Mouse (Mus musculus): ENCODE measurements at regions not wholly inside any gene's neighbourhood (a gene's known extent, or its start where the extent isn't known, plus 50 kb on each side); places are given as distances from the start of the nearest gene placed in this dataset.
A peak's percentile ranks its signal among the peaks of the same experiment; 100 is the strongest.

DNA sequence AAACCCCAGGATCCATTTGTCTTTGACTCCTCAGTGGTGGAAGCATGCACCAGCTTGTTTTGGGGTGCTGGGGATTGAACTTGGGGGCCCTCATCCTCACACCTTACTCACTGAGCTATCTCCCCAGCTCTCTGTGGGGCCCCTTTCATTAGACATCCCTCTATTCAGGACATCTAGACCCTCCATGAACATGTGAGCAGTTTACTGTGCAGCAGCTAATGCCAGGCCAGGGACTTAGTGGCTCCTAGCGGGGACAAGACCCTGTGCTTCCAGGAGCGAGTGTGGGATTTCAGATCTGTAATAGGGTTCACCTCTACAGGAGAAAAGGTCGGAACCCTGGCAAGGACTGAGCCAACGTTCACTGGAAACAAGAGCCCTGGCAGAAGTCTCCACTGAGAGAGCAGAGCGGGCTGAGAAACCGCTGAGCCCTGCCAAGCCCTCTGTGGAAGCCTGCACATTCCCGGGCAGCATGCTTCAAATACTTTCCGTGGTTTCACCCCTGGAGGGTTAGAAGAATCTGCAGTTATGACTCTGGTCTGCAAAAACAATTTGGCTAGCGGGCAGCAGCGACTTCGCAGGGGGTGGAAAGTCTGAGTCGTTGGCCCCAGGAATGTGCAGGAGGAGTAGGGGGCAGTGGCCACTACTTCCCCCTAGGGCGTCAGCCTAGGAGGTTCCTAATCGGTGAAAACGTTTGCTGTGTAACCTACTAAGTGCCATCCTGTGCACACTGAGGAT lies 125.6 kb downstream of the Smad6 start:
- DNase-seq (ENCODE audit: low read depth, low spot score), result peak; percentile 80

DNA sequence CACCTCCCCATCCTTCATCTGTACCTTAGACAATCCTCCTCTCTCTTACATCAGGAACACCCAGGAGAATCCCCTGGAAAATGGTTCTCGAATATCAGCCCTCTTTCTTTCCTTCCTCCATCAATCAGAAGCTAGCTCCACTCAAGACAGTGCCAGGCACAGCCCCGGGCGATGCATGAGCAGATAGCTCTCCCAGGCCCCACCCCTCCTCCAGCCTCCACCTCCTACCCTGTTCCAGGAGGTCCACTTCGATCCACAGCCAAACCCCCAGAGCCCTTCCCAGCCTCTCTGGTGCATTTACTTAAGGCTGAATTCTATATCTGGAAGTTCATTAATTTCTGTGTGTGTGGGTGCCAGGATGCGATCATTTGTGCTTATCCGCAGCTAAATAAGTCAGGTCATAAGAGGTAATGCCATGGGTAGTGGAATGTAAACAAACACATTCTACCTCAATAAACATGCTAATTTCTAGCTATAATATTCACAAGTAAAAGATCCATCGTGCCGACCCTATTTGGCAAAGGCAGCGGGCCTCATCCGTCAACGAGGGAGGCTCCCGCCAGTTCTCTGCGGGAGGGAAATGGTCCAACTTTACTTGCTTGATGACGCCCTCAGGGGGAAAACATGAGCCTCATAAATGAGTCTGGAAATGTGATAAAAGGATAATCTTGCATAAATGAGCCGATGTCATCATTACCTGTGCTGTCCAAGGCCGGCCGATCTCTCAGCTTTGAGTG lies 129.5 kb downstream of the Smad6 start:
- DNase-seq (ENCODE audit: low read depth, low spot score), result no peak

DNA sequence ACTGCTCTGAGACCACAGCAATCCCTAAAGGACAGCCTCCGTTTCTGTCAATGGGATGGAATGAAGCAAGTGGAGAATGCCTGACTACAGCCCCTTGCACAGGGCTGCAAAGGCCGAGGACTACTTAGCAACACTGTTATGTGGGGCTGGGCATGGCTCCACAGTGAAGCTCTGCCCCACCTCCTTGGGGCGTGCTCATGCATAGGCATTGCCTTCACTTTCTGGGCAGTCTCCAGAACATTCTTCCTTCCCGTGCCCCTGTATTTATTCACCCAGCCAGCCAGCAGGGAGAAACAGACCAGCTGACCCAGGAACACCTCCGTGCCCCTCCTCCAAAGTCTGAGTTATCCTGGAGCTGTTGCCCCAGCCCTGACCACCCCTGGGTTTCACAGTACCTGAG lies 131.1 kb downstream of the Smad6 start:
- no peak for DNase-seq (ENCODE audit: low read depth, low spot score)

DNA sequence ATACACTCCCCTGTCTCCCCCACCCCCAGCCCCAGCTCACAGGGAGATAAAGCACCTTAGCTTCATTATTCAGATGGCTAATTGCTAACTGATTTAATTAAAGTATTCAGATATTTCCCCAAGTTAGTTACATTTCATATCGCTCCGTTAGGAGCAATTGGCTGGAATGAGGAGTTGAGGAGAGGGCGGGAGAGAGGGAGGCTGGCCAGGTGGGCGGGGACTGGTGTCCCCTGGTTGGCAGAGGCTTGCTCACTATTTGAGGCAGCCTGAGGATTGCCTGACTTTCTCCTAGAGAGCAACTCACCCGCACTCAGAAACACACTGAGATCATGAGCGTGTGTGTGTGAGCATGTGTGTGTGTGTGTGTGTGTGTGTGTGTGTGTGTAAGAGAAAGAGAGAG lies 131.8 kb upstream of the Smad3 start:
- DNase-seq (ENCODE audit: low read depth, low spot score), result no peak

DNA sequence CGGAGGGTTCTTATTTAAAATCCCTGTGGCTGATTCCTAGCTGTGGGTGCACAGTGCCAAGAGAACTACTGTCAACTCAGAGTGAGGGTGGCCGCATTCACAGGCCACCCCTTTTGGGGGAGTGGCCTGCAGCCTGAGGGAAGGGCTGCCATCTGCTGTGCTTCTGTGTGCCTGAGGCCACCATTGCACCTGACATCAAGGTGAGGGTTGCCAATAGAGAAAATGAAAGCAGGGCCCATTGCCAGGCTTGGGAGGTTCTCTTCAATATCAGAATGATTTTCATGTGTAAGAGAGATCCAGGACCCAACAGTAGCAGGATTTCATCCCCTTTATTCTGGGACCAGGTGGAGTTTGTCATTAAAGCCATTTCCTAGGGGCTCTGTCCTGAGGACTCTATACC lies 127.2 kb upstream of the Smad3 start:
- no peak for DNase-seq (ENCODE audit: low read depth, low spot score)

DNA sequence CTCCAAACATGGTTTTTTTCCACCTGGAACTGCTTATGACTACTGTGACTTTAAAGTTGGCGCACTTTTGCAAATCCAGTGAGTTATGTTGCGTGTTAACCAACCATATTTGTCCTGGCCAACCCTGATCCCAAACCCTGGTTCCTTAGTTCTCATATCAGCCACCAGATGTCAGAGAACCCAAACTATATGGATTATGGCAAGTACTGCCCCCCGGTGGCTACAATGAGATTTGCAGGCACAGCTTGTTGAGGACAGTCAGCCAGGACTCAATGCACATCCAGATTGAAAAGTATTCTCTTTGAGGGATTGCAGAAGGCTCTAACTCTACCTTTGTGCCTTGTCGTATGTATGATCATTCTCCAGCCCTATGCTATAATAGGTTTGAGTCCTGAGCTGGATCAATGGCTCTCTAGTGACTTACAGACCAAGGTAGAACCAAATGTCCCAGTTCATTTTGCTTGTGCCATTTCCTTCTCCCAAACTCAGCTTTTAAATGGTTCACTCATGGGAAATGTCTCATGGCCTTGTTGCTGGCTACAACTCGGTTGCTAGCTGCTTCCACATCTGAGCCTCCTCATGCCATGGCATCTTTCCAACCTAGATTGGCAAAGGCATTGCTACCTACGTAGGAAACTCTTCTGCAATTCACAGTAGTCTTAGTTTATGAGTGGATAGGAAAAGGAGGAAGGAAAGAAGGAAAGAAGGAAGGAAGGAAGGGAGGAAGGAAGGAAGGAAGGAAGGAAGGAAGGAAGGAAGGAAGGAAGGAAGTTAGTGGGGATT lies 126.1 kb upstream of the Smad3 start:
- no peak for DNase-seq (ENCODE audit: low read depth, low spot score)

DNA sequence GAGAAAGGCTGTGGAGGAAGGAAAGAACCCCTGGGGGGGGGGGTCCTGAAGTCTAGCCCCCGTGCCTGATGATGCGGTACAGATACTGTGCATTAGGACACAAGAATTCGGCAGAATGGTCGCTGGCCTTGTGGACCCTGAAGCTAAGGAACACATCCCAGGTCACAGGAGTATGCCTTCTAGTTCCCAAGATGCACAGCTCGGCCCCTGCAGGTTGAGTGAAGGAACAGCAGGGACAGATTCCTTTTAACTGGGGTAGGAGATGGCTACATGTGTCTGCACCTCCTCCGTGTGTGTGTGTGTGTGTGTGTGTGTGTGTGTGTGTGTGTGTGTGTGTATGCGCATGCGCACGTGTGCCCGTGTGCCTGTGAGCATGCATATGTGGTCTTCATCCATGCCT lies 123.9 kb upstream of the Smad3 start:
- no peak for DNase-seq (ENCODE audit: low read depth, low spot score)

DNA sequence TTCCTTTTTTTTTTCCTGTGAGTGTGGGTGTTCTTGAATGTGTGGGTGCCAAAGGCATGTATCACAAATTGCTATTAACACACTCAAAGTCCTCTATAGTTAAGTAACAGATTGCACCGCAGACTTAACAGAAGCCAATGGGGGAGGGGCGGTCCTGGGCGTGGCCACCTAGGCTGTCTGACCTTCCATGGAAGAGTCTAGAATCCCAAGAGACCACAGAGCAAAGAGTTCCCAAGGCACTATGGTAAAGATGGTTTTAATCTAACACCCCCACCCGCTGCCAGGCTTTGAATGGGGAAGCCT lies 123.4 kb upstream of the Smad3 start:
- no peak for DNase-seq (ENCODE audit: low read depth, low spot score)

DNA sequence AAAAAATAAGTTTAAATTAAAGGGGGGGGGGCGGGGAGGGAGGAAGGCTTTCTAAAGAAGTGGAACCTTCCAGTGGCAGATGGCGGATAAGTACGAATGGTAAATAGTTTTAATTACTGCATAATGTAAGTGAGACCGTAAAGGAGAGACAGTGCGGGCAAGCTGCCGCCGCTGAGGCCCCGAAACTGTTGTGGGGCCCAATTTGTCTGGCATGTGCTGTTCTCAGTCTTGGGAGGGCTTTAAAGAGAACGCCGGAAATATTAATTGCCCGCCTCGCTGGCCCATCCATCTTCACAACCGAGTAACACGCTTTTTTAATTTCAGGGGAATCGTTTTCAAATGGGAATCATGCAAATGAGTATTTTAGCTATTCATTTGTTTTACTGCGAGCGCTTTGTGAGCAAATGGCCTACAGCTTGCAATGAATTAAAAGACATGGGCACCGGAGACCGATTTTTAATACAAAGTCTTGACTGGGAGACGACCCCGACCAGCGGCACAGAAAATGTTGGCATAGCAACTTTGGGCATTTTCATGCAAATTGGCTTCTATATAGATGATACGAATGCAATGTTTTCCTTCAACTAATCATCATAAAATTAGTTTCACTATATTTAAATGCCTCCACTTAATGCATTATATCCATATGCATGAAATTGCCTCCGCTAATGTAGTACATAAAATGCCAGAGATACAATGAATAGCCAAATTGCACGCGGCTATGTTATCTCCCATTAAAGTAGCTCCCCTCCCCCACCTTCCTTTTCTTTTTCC lies 122.9 kb upstream of the Smad3 start:
- DNase-seq (ENCODE audit: low read depth, low spot score), result peak; percentile 58

DNA sequence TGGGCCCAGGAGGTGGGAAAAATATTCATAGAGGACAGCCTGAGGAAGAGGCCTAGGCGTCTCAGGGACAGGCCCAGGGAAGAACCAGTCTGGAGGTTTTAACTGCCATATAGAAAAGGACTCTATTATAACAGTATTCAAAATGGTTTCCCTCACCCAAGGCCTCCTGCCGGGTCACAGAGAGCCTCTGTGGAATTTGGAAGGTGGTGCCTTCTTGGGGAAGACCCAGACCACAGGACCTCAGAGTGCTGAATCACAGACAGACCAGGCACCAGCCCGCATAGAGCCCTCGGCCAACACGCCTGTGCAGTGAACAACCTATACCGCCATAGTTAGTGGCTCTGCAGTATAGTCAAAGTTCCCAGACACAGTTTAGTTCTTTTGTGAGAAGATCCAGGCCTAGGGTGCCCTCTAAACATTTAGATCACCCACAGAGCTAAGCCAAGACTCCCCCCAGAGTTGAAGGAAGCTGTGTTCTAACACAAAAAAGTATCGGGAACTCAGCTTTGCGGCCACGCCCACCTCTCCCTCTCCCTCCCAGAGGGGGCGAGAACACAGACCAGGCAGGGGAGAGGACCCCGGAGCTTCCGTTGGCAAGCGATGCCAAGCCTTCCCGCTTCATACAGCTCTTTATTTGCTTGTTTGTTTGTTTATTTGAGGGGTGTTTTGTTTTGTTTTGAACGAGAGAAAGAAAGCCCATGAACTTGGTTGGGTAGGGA lies 122.1 kb upstream of the Smad3 start:
- DNase-seq (ENCODE audit: low read depth, low spot score), result no peak

DNA sequence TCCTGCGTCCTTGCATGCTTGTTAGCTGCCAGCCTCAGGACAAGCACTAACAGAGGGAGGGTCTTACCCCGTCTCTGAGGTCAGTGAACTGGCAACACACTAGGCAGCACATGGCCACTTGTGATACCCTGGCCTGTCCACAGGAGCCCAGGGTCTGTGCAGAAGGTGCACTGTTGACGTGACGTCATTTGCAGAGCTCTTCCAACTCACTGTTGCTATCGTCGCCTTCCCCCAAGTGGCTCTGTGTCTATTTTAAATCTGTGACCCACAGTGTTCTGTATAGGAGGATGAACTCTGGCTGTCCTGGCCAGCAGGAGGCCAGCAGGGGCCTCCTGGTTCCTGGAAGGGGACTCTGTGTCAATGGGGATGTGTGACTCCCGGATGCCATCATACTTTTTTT lies 120.1 kb upstream of the Smad3 start:
- DNase-seq (ENCODE audit: low read depth, low spot score), result no peak

DNA sequence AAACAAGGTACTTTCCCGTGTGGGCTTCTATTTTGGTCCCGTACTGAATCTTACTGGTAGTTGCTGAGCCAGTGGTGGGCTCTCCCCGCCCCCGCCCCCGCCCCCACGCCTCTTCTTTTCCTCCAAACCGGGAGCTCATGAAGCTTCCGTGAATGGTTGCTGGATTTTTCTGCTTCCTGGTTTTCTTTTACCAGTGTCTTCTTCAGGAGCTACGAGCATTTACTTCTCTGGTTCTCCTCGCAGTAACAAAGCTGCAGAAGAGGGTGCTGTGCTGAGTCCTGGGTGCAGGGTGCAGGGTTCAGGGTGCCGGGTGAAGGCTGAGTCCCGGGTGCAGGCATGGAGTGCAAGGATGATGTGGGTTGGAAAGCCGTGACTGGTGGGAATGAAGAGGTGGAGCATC lies 119.1 kb upstream of the Smad3 start:
- DNase-seq (ENCODE audit: low read depth, low spot score), result no peak

DNA sequence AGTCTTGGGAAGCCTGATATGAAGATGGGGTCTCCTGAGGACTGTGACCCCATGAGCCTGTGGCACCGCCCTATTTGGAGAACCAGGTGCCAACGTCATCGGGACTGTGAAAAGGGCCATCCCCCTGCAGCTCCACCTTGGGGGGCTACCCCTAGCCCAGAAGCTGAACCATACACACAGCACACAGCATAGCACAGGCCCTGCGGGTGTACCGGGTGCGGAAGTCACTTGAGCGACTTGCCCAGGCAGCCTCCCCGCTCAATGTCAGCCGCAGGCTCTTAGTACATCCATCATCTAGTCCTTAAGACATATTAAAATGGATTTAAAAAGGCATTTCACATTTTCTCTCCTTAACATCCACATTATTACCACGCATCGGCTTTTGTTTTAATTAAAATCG lies 118.2 kb upstream of the Smad3 start:
- no peak for DNase-seq (ENCODE audit: low read depth, low spot score)

DNA sequence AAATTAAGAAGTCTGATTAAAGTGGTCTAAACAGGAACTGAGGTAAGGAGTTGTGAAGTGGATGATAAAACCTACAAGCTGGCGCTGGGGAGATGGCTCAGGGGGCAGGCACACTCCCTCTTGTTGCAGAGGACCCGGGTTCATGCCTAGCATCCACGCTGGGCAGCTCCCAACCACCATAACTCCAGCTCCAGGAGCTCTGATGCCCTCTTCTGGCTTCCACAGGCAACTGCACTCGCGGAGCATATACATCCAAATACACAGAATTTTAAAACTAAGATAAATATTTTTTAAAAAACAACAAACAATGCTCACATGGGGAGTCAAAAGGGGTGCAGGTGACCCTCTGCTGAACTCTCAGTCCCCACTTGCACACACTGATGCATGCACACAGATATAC lies 117.4 kb upstream of the Smad3 start:
- DNase-seq (ENCODE audit: low read depth, low spot score), result no peak

DNA sequence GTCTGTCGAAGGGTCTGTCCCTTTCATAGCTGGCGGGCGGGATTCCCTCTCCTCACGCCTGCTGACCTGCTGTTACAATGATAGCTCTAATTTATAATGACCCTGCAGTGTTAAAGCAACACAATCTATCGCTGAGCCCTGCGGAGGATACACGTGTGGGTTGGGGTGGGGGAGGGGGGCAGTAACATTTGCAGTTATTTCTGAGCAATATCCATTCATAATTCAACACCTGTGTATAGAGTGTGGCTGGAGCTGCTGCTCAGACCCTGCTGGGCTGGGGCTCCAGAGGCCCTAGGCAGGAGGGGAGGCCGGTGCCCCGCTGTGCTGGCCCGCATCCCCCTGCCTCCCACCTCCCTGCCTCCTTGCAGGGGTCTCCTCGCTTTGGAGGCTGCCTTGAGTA lies 106.6 kb upstream of the Smad3 start:
- no peak for DNase-seq (ENCODE audit: low read depth, low spot score)

DNA sequence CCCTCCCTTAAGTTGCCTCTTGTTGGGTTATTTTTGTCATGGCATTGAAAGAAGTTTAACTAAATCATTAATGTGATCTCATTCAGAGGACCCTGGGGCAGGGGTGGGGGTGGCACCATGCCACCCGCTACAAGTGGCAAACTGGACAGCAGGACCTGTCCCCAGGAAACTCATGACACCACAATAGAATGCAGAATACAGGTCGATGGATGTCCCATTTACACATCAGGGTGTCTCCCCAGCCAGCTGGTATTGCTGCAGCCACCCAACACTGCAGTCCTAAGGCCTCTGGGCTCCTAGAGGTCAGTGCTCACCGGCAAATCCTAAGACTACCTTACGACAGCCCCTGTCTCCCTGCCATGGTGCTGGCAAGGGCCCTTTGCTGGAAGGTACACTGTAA lies 105.5 kb upstream of the Smad3 start:
- no peak for DNase-seq (ENCODE audit: low read depth, low spot score)

DNA sequence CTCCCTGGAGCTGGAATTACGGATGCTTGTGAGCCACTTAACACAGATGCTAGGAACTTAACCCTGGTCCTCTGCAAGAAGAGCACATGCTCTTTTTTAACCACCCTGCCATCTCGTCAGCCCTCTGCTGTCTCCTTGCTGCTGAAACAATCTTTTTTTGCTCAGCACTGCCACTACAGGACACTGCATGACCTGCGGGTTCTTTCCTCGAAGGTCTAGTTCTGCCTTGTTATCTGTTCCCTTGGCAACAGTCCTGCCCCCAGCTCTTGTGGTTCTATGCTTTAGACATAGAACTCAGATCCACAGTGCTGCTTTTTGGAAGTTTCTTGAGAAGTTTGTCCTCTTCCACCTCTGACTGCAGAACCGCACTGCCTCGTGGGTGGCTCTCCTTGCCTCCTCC lies 104.6 kb upstream of the Smad3 start:
- peak; percentile 76 for DNase-seq (ENCODE audit: low read depth, low spot score)

DNA sequence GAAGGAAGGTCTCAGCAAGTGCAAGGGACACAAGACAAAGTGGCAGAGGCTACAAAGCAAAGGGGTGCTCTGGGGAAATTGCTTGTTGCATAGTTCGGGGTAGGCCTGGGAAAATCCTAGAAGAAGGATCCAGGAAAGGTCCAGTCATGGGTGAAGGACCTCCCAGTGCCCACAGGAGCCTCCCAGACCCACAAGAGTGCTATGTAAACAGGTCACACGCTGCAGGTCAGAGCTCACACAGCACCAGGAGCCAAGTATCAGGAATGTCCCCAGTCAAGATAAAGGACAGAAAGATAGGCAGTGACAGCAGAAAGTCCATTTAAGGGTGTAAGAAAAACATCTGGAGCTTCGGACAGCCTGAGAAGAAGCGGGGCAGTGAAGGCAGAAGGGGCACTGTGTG lies 103.6 kb upstream of the Smad3 start:
- no peak for DNase-seq (ENCODE audit: low read depth, low spot score)

DNA sequence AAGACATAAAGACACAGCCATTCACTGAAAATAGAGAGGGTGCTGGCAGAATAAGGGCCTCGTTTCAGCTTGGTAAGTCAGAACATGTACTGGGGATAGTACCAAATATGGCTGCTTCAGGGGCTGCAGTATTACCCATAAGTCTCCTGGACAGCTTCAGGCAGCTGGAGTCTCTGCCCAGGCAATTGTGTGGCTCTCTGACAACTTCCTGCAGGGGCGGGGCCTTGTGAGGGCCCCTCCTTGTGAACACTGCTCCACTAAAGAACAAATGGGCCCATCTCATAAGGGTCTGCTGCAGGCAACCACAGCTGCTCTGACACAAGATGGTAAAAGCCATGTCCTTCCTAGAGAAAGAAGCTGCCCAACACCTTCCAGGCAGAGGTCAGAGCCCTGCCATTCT lies 102.4 kb upstream of the Smad3 start:
- no peak for DNase-seq (ENCODE audit: low read depth, low spot score)

DNA sequence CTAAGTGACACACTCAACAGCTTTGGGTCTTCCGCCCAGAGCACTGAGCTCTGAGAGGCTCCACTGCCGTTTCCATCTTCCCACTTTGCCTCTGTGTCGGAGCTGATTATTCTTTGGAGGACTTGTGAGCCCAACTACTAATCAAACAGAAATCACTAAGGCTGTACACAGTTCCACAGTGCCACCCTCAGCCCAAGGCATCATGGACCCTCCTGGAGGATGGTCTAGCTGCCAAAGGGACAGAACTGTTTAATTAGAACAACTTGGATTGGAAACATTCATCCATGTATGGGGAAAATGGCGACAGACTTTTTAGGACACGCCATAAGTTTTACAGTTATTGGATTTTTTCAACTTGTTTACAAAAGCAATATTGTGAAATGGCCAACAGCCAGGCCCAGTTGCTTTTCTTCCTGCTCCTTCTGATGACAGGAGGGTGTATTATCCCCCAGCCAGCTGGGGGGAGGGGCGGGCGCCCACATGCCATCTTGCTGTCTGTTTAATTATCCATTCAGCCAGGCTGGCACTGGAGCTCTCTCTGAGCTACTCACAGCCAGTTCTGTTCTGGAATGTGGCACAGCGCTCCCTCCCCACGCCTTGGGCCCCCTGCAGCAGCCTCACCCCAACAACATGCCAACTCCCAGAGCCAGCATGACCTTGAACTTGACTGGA lies 98.4 kb upstream of the Smad3 start:
- no peak for DNase-seq (ENCODE audit: low read depth, low spot score)

DNA sequence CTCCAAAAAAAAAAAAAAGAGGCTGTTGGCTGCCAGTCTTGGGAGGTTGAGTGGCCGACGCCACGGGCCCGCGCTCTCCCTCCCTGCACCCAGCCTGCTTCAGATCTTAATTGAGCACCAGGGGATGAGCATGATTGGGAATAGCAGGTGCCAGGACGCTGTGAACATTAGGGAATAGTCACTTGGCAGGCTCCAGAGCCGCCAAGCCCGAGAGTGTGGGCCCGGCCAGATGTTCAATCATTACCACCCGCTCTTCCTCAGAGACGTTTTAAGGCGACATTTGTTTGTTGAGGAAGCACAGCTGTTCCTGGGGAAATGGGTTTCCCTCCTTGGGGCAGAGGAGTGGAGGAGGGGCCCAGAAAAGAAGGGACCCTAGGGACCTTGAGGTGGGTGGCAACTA lies 94.0 kb upstream of the Smad3 start:
- no peak for DNase-seq (ENCODE audit: low read depth, low spot score)
